In genomic region chr5:103753511-103754329, GRCm38 (mm10) we compare ENCODE assay signal across 8 mouse cellular contexts.
DNase-seq lines count a peak whose midpoint lies in the region; ATAC-seq and TF ChIP-seq lines count a peak whose summit lies in the region.

No protein-coding gene starts in this region.

- no peaks in the 10 kb centered on the region for H3K27me3 ChIP-seq in intestine, embryonic 16.5 days (replicated peaks; ENCODE audit: control insufficient read depth, insufficient read depth, low read length)
- peaks cover 14% of the 10 kb centered on the region; the same call in 1 of the 2 replicates for H3K27me3 ChIP-seq in limb, embryonic 12.5 days
- H3K27me3 ChIP-seq in midbrain, embryonic 13.5 days = peaks cover 47% of the 10 kb centered on the region
- H3K27me3 ChIP-seq in small intestine, adult 2 months (ENCODE audit: control insufficient read depth, insufficient read depth, low read length) = no peaks in the 10 kb centered on the region

- TF ChIP-seq CTCF in small intestine, adult 2 months (IDR thresholded peaks at IDR 0.05; ENCODE audit: extremely low read depth, insufficient read length, insufficient replicate concordance, low read depth, low read length) = no peak

- no peaks in the 10 kb centered on the region for H3K9me3 ChIP-seq in intestine, embryonic 16.5 days (ENCODE audit: control insufficient read depth, low read length)
- no peaks in the 10 kb centered on the region for H3K9me3 ChIP-seq in limb, embryonic 12.5 days
- no peaks in the 10 kb centered on the region for H3K9me3 ChIP-seq in midbrain, embryonic 13.5 days

- 0 out of 2 replicates have a peak, but pooled peaks cover 9% of the 10 kb centered on the region for H3K4me1 ChIP-seq in intestine, embryonic 16.5 days (ENCODE audit: control insufficient read depth, insufficient read depth, low read length)
- H3K4me1 ChIP-seq in limb, embryonic 12.5 days (replicated peaks) = peaks cover 28% of the 10 kb centered on the region
- H3K4me1 ChIP-seq in midbrain, embryonic 13.5 days (replicated peaks) = peaks cover 16% of the 10 kb centered on the region; the same call in 1 of the 2 replicates
- H3K4me1 ChIP-seq in small intestine, adult 2 months (ENCODE audit: control insufficient read depth, insufficient read depth, insufficient read length, low read length) = peaks cover 18% of the 10 kb centered on the region

- ATAC-seq in intestine, embryonic 16.5 days = peak; percentile 97
- ATAC-seq in limb, embryonic 12.5 days (ENCODE audit: insufficient number of reproducible peaks, insufficient read depth, low FRiP score, low TSS enrichment, low read depth) = peak; percentile 85
- peak; percentile 97 for ATAC-seq in midbrain, embryonic 13.5 days

- WGBS in intestine, embryonic 16.5 days = 0% methylated on average over 81 of the region's 86 CpGs
- under 1% methylated on average over 86 of the region's 86 CpGs for WGBS in limb, embryonic 12.5 days
- WGBS in midbrain, embryonic 13.5 days = under 1% methylated on average over 85 of the region's 86 CpGs
- under 1% methylated on average over 86 of the region's 86 CpGs for WGBS in small intestine, adult 2 months

- peak overlapping the region; percentile 86 for H3K4me2 ChIP-seq in intestine, embryonic 16.5 days (ENCODE audit: low read depth, low read length)
- H3K4me2 ChIP-seq in limb, embryonic 12.5 days = peak overlapping the region; percentile 79
- H3K4me2 ChIP-seq in midbrain, embryonic 13.5 days (replicated peaks) = peak overlapping the region; percentile 77

- peak overlapping the region; percentile 84 for H3K9ac ChIP-seq in intestine, embryonic 16.5 days (ENCODE audit: low read depth, low read length)
- peak overlapping the region; percentile 79 for H3K9ac ChIP-seq in limb, embryonic 12.5 days (replicated peaks)
- H3K9ac ChIP-seq in midbrain, embryonic 13.5 days (replicated peaks) = peak overlapping the region; percentile 81

- H3K4me3 ChIP-seq in intestine, embryonic 16.5 days (ENCODE audit: low read length) = peak overlapping the region; percentile 86
- peak overlapping the region; percentile 72 for H3K4me3 ChIP-seq in limb, embryonic 12.5 days (replicated peaks)
- peak overlapping the region; percentile 73 for H3K4me3 ChIP-seq in midbrain, embryonic 13.5 days (replicated peaks)
- H3K4me3 ChIP-seq in small intestine, adult 2 months (ENCODE audit: low read depth, low read length) = peak overlapping the region; percentile 96

- peak; percentile 96 for TF ChIP-seq POLR2A in small intestine, adult 2 months (IDR thresholded peaks at IDR 0.05; ENCODE audit: low read depth, low read length)

- DNase-seq in layer of hippocampus, adult 11-12 months (ENCODE audit: low spot score) = peak; percentile 83
- DNase-seq in layer of hippocampus, adult 9-10 months (ENCODE audit: low spot score) = no peak
- peak; percentile 90 for DNase-seq in embryo, embryonic 9.5 days (ENCODE audit: extremely low spot score)
- peak; percentile 83 to 89 for DNase-seq in gastrocnemius, postnatal 4 days (ENCODE audit: low spot score in 2 of 2)

- H3K27ac ChIP-seq in intestine, embryonic 16.5 days (ENCODE audit: low read length) = peak overlapping the region; percentile 97
- H3K27ac ChIP-seq in limb, embryonic 12.5 days = peak overlapping the region; percentile 91
- peak overlapping the region; percentile 79 for H3K27ac ChIP-seq in midbrain, embryonic 13.5 days
- H3K27ac ChIP-seq in small intestine, adult 2 months (ENCODE audit: insufficient read depth, low read depth, low read length) = peak overlapping the region; percentile 100

- no peaks in the 10 kb centered on the region for H3K36me3 ChIP-seq in intestine, embryonic 16.5 days (ENCODE audit: control insufficient read depth, insufficient read depth, low read length)
- H3K36me3 ChIP-seq in limb, embryonic 12.5 days = no peaks in the 10 kb centered on the region
- no peaks in the 10 kb centered on the region for H3K36me3 ChIP-seq in midbrain, embryonic 13.5 days
- H3K36me3 ChIP-seq in small intestine, adult 2 months (ENCODE audit: control insufficient read depth, insufficient read depth, low read length) = no peaks in the 10 kb centered on the region
